Mouse (Mus musculus) gastrocnemius, adult 8-10 months (tissue): ENCODE results near the gene Dennd1c. TPM values are rescaled to one million over a fixed set of nuclear protein-coding genes. Genes with fewer than 3 reads are reported as not detected.
A peak's percentile ranks its signal among the peaks of the same experiment; 100 is the strongest.

ENCODE experiments used
- DNase-seq, 2 experiments: peaks; one replicate each; pipeline ENCODE4 v3.0.0; 2022; ENCODE audit warnings: low spot score in 2 of 2
- total RNA-seq, 4 experiments: library from RNA; stranded (reverse); gene quantifications; 2 replicates each; pipeline ENCODE4 v1.2.4; 2022

The Dennd1c gene
- total RNA-seq, 4 experiments from 2014 or later = 0.12 to 0.52 (median 0.44) TPM; not detected in 1

GRCm38 (mm10) chr17:57048816-57049215 lies 29.5 kb downstream of the Dennd1c start:
- no peak for DNase-seq

GRCm38 (mm10) chr17:57047406-57047805 lies 30.9 kb downstream of the Dennd1c start:
- DNase-seq = no peak

GRCm38 (mm10) chr17:57041554-57041953 lies 36.8 kb downstream of the Dennd1c start, which contains the start of gene Slc25a41:
Slc25a41 (minus strand) TSS chr17:57041654.
- DNase-seq = no peak

- DNase-seq = no peak
These were observed 39.3 kb downstream of the Dennd1c start for GRCm38 (mm10) chr17:57038978-57039377.

- DNase-seq = no peak
These were observed 45.5 kb downstream of the Dennd1c start for GRCm38 (mm10) chr17:57032854-57033253.

- peak; percentile 100 for DNase-seq
These were observed 46.5 kb downstream of the Dennd1c start for GRCm38 (mm10) chr17:57031661-57032420.

- DNase-seq = no peak
These were observed 47.2 kb downstream of the Dennd1c start, which contains the start of gene Khsrp for GRCm38 (mm10) chr17:57030931-57031660. Khsrp (minus strand) TSS chr17:57031522.

- no peak for DNase-seq
These were observed 48.6 kb downstream of the Dennd1c start for GRCm38 (mm10) chr17:57029691-57030090.

- no peak for DNase-seq
These were observed 50.8 kb downstream of the Dennd1c start for GRCm38 (mm10) chr17:57027471-57027870.

- DNase-seq = no peak
These were observed 57.4 kb downstream of the Dennd1c start for GRCm38 (mm10) chr17:57020960-57021359.

GRCm38 (mm10) chr17:57019693-57020092 lies 58.6 kb downstream of the Dennd1c start:
- DNase-seq = no peak

Other genes starting within 250 kb of the Dennd1c start
- gene Rfx2, start 247.5 kb downstream of the Dennd1c start, total RNA-seq = 1 to 10 TPM; 1.8 to 3.6 (median 2.5) TPM
- gene Acsbg2, start 204.1 kb downstream of the Dennd1c start, total RNA-seq = not detected
- gene 1700061G19Rik, start 203.0 kb downstream of the Dennd1c start, total RNA-seq = not detected
- 10 to 100 TPM; 19.5 to 24.2 (median 21.8) TPM for gene Mllt1, start 143.1 kb downstream of the Dennd1c start, total RNA-seq
- gene Acer1, start 96.4 kb downstream of the Dennd1c start, total RNA-seq = not detected
- gene Clpp, start 88.2 kb downstream of the Dennd1c start, total RNA-seq = 10 to 100 TPM; 35.8 to 39.5 (median 37.5) TPM
- gene Alkbh7, start 81.2 kb downstream of the Dennd1c start, total RNA-seq = 10 to 100 TPM; 20.2 to 27.1 (median 21.9) TPM
- gene Pspn, start 78.5 kb downstream of the Dennd1c start, total RNA-seq = not detected
- gene Gtf2f1, start 67.2 kb downstream of the Dennd1c start, total RNA-seq = 10 to 100 TPM; 13.3 to 17.5 (median 15.5) TPM
- under 1 TPM in 1 of 4 experiments, not detected in 3; 0.27 TPM for gene Gm17949, start 67.0 kb downstream of the Dennd1c start, total RNA-seq
- 10 to 100 TPM; 23.3 to 29.9 (median 27.2) TPM for gene Khsrp, start 47.0 kb downstream of the Dennd1c start, total RNA-seq
- not detected for gene Slc25a41, start 36.9 kb downstream of the Dennd1c start, total RNA-seq
- under 1 TPM in 1 of 4 experiments, not detected in 3; 0.34 TPM for gene Crb3, start 19.4 kb downstream of the Dennd1c start, total RNA-seq
- gene Slc25a23, start 18.7 kb downstream of the Dennd1c start, total RNA-seq = 10 to 100 TPM; 28.2 to 32.7 (median 31.3) TPM
- gene Tubb4a, start 9.3 kb upstream of the Dennd1c start, total RNA-seq = under 1 TPM; 0.53 to 0.88 (median 0.64) TPM
- gene Tnfsf9, start 26.8 kb upstream of the Dennd1c start, total RNA-seq = under 1 TPM in 1 of 4 experiments, not detected in 3; 0.38 TPM
- not detected for gene Cd70, start 71.3 kb upstream of the Dennd1c start, total RNA-seq
- not detected for gene Tnfsf14, start 115.7 kb upstream of the Dennd1c start, total RNA-seq
- 10 to 100 TPM in 3 of 4 experiments, 1 to 10 TPM in 1; 8.4 to 33.5 (median 14.9) TPM for gene C3, start 149.6 kb upstream of the Dennd1c start, total RNA-seq
- 10 to 100 TPM; 24.3 to 28.1 (median 26.3) TPM for gene Gpr108, start 169.9 kb upstream of the Dennd1c start, total RNA-seq
- 100 to 1,000 TPM; 169 to 191 (median 176) TPM for gene Trip10, start 170.9 kb upstream of the Dennd1c start, total RNA-seq
- gene Vav1, start 200.6 kb upstream of the Dennd1c start, total RNA-seq = under 1 TPM; 0.17 to 0.48 (median 0.32) TPM